Mouse (Mus musculus) retina, adult 2 months (tissue): ENCODE data around the gene Gm19426.

Experiments used
- DNase-seq: peaks from one replicate; pipeline ENCODE4 v3.0.0-alpha.2; 2012; ENCODE audit warnings: low read depth, low spot score

Gm19426 gene

GRCm38 (mm10) chr2:84721182-84721581 is 22.3 kb downstream of the Gm19426 start:
- DNase-seq, result no peak

GRCm38 (mm10) chr2:84720718-84721117 is 22.7 kb downstream of the Gm19426 start:
- no peak for DNase-seq

GRCm38 (mm10) chr2:84717357-84717756 is 26.1 kb downstream of the Gm19426 start:
- DNase-seq, result no peak

- no peak for DNase-seq
These were observed 26.8 kb downstream of the Gm19426 start for GRCm38 (mm10) chr2:84716423-84717355.

- DNase-seq, result peak; percentile 93
These were observed 27.7 kb downstream of the Gm19426 start for GRCm38 (mm10) chr2:84715562-84716361.

GRCm38 (mm10) chr2:84714811-84715561 is 28.5 kb downstream of the Gm19426 start, which contains the start of gene Zdhhc5:
Gene Zdhhc5, minus strand, starts transcription at chr2:84715180.
- DNase-seq, result peak; percentile 97

- no peak for DNase-seq
These were observed 29.0 kb downstream of the Gm19426 start for GRCm38 (mm10) chr2:84714422-84714810.

GRCm38 (mm10) chr2:84711898-84712297 is 31.6 kb downstream of the Gm19426 start:
- DNase-seq, result no peak

- no peak for DNase-seq
These were observed 35.9 kb downstream of the Gm19426 start for GRCm38 (mm10) chr2:84707523-84707922.

GRCm38 (mm10) chr2:84705295-84705694 is 38.2 kb downstream of the Gm19426 start:
- no peak for DNase-seq

GRCm38 (mm10) chr2:84704329-84704728 is 39.1 kb downstream of the Gm19426 start:
- no peak for DNase-seq

- DNase-seq, result peak; percentile 58
These were observed 40.0 kb downstream of the Gm19426 start for GRCm38 (mm10) chr2:84703497-84703896.

GRCm38 (mm10) chr2:84695007-84695695 is 48.3 kb downstream of the Gm19426 start:
- DNase-seq, result no peak
